26 mouse cellular contexts compared by ENCODE assay signal in genomic region chr1:163439002-163439401, GRCm38 (mm10).
"Had no signal": no experiment of that assay in that cellular context is flagged by ENCODE, and none has a peak within 500 bp of the region (broad histone marks: within the 10 kb centered on the region; RNA-seq: fewer than 3 reads in every experiment).

No protein-coding gene starts in this region.

- DNase-seq: cerebellum, adult 9-11 months; cerebellum, postnatal 10 days; cerebellum, postnatal 14 days; cerebellum, postnatal 25 days; cerebellum, postnatal 36 days; embryo, embryonic 11 days; forebrain, postnatal 0 days; gastrocnemius, adult 2 months; gastrocnemius, postnatal 10 days; gastrocnemius, postnatal 14 days; gastrocnemius, postnatal 25 days; gastrocnemius, postnatal 36 days; heart, adult 11 months; heart, adult 18-20 months; heart, adult 2 months had no signal

- H3K9ac ChIP-seq: embryonic facial prominence, embryonic 12.5 days; embryonic facial prominence, embryonic 13.5 days; embryonic facial prominence, embryonic 15.5 days; forebrain, embryonic 12.5 days; forebrain, embryonic 13.5 days; forebrain, embryonic 15.5 days; forebrain, postnatal 0 days had no signal

- H3K9me3 ChIP-seq: embryonic facial prominence, embryonic 10.5 days; embryonic facial prominence, embryonic 13.5 days; embryonic facial prominence, embryonic 15.5 days; forebrain, embryonic 12.5 days; forebrain, embryonic 13.5 days; forebrain, embryonic 15.5 days had no signal

- H3K4me1 ChIP-seq: embryonic facial prominence, embryonic 15.5 days; forebrain, embryonic 12.5 days; forebrain, embryonic 13.5 days; forebrain, embryonic 15.5 days had no signal

- ATAC-seq: forebrain, embryonic 13.5 days; forebrain, embryonic 14.5 days; forebrain, embryonic 15.5 days; forebrain, embryonic 16.5 days; forebrain, postnatal 0 days had no signal

- H3K36me3 ChIP-seq: embryonic facial prominence, embryonic 10.5 days; embryonic facial prominence, embryonic 12.5 days; embryonic facial prominence, embryonic 13.5 days; embryonic facial prominence, embryonic 15.5 days; forebrain, embryonic 10.5 days; forebrain, embryonic 12.5 days; forebrain, embryonic 15.5 days had no signal

- H3K4me2 ChIP-seq: embryonic facial prominence, embryonic 12.5 days; embryonic facial prominence, embryonic 13.5 days; embryonic facial prominence, embryonic 15.5 days; forebrain, embryonic 12.5 days; forebrain, embryonic 13.5 days; forebrain, embryonic 15.5 days had no signal

- H3K4me3 ChIP-seq: embryonic facial prominence, embryonic 10.5 days; embryonic facial prominence, embryonic 12.5 days; embryonic facial prominence, embryonic 13.5 days; embryonic facial prominence, embryonic 15.5 days; erythroblast, embryonic 14.5 days; forebrain, embryonic 10.5 days; forebrain, embryonic 12.5 days; forebrain, embryonic 13.5 days; forebrain, embryonic 15.5 days; gastrocnemius, adult 2 months; heart, adult 2 months had no signal

- H3K27ac ChIP-seq: embryonic facial prominence, embryonic 10.5 days; embryonic facial prominence, embryonic 12.5 days; embryonic facial prominence, embryonic 13.5 days; embryonic facial prominence, embryonic 15.5 days; forebrain, embryonic 10.5 days; forebrain, embryonic 12.5 days; forebrain, embryonic 13.5 days; forebrain, embryonic 15.5 days; gastrocnemius, adult 2 months; heart, adult 2 months had no signal

- H3K27me3 ChIP-seq: embryonic facial prominence, embryonic 12.5 days; embryonic facial prominence, embryonic 13.5 days; embryonic facial prominence, embryonic 15.5 days; forebrain, embryonic 12.5 days; forebrain, embryonic 13.5 days; forebrain, embryonic 15.5 days had no signal
